Mouse (Mus musculus) lung, adult 10 weeks (tissue): ENCODE results near the gene Smap2. TPM values are rescaled to one million over a fixed set of nuclear protein-coding genes. Genes with fewer than 3 reads are reported as not detected.

ENCODE experiments used
- polyA plus RNA-seq: library from polyadenylated mRNA; stranded (reverse); fragments of 350-450 nt; fragmentation: Illumina TruSeq; extraction: RNeasy Lipid Tissue Mini Kit (QIAGEN cat#74804); gene quantifications from one replicate; pipeline ENCODE4 v1.2.3, GENCODE M21; 2014; ENCODE audit warnings: low read depth, low replicate concordance; ENCODE audit not compliant: insufficient read depth

Gene Smap2
- polyA plus RNA-seq = 20.4 TPM

GRCm38 (mm10) chr4:121016928-121017657 lies at the start of gene Smap2:
Gene Smap2 (minus strand): TSS chr4:121017247.

GRCm38 (mm10) chr4:121039331-121040115 lies 22.5 kb upstream of the Smap2 start, which contains the start of gene Col9a2:
Gene Col9a2 (plus strand): TSS chr4:121039385.

GRCm38 (mm10) chr4:120951428-120951973 lies 65.5 kb downstream of the Smap2 start, which contains the start of gene Zfp69:
Gene Zfp69 (minus strand): TSS chr4:120951699.

GRCm38 (mm10) chr4:120924554-120925299 lies 92.3 kb downstream of the Smap2 start, which contains the start of gene Exo5:
Gene Exo5 (minus strand): TSS chr4:120925017.

Other genes with a start within 250 kb of the Smap2 start
- gene Nfyc, start 185.7 kb downstream of the Smap2 start, polyA plus RNA-seq = 25.8 TPM
- gene Rims3, start 162.4 kb downstream of the Smap2 start, polyA plus RNA-seq = 0.68 TPM
- gene Exo5, start 92.2 kb downstream of the Smap2 start, polyA plus RNA-seq = 5.7 TPM
- 1.0 TPM for gene Zfp69, start 65.5 kb downstream of the Smap2 start, polyA plus RNA-seq
- not detected for gene Col9a2, start 22.1 kb upstream of the Smap2 start, polyA plus RNA-seq
- 23.1 TPM for gene Zmpste24, start 81.0 kb upstream of the Smap2 start, polyA plus RNA-seq
- not detected for gene Tmco2, start 92.0 kb upstream of the Smap2 start, polyA plus RNA-seq
- gene Rlf, start 197.8 kb upstream of the Smap2 start, polyA plus RNA-seq = 4.6 TPM